Mouse (Mus musculus) heart, postnatal 36 days (tissue): ENCODE data around the gene Olfr286. TPM values are rescaled to one million over a fixed set of nuclear protein-coding genes. Genes with fewer than 3 reads are reported as not detected.

ENCODE experiments used
- DNase-seq, 2 experiments: peaks; one replicate each; pipeline ENCODE4 v3.0.0; 2021 to 2022
- intact Hi-C: fragments of 180-260 bp; cut with DNase I; formaldehyde crosslinking; loops from one replicate; pipeline ENCODE4 v1.15.1; 2025
- total RNA-seq, 2 experiments: library from RNA; stranded (reverse); gene quantifications; 2 replicates each; pipeline ENCODE4 v1.2.3; 2021

Olfr286 gene
- total RNA-seq, result not detected

DNA sequence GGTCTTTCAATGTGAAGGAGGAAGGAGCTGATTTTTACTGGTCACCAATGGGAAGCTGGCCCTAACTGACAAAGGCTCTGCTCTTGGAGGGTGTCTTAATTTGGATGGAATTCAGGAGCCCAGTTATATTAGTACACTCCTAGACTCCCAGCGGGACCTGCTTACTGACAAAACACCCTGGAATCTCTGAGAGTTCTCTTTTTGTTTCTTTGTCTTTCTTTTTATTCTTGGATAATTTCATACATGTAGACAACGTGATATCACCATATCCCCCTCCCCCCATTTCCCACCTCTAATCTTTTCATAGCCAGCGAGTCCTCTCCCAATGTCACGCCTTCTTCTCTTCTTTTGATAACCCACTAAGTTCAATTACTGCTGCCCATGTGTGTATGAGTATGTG lies at the start of gene Olfr286:
Gene Olfr286 (minus strand): TSS at position 101 of the 400 bp plus-strand sequence.
- no peak for DNase-seq
- intact Hi-C loops, result no loop called here

DNA sequence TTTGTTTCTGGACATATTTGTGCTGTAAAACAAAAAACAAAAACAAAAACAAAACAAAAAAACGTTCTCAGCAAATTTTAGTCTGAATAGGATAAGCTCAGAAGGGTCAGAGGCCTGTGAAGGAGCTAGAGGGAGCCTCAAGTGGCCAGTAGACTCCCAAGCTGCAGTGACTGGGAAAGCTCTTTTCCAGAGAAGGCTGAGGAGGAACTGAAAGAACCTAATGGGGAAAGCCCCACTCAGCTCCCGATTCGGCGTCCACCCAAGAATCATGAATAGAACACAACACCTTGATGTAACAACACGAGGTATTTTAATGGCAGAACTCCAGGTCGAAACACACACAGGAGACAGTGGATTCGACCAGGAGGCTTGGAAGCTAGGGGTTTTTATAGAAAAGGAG lies 23.5 kb upstream of the Olfr286 start:
- DNase-seq, result no peak
- intact Hi-C loops, result no loop called here

DNA sequence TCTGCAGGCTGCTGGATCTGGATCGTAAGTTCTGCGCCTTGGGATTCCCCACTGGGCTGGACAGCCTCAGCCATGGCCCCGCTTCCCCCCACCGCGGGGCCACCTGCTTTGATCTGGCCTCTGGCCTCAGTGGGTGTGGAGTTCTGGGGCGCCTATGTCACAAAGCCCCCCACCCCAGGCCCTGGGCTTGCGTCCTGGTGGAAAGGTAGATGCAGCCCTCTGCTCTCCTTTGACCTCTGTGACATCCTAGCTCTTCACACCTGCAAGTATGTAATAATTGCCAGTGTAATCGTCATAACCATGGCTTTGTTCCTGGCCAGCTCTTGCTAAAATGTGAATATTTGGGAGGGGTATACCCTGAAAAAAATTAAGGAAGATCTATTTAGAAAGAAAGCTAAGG lies 22.9 kb upstream of the Olfr286 start, which contains the start of gene H1fnt:
Gene H1fnt (minus strand): TSS at position 101 of the 400 bp plus-strand sequence.
- no peak for DNase-seq
- intact Hi-C loops, result no loop called here

DNA sequence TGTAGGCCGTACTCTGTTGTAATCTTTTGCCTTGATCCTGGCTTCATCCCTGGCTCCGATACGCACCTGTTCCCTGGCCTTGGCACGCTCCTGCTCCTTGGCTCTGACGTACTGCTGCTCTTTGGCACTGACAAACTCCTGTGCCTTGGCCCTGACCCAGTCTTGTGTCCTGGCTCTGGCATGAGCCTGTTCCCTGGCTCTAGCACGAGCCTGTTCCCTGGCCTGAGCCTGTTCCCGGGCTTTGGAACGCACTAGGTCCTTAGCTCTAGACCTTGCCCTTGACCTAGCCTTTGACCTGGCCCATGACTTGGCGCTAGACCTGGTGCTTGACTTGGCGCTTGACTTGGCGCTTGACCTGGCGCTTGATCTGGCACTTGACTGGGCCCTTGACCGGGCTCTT lies 22.0 kb upstream of the Olfr286 start:
- intact Hi-C loops, result no loop called here
- DNase-seq, result no peak

DNA sequence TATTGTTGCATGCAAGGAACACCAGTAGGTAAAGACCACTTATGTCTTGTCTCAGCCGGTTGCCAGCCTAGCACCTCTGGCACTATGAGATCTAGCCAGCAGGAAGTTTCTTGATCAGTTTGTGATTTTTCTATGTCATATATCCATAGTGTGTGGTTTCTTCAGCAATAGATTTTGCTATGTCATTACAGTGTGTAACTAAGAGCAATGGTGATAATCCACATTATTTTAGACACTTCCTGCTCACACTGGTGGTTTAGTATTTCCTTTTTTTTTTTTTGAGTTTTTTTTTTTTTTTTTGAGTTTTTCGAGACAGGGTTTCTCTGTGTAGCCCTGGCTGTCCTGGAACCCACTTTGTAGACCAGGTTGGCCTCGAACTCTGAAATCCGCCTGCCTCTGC lies 1.2 kb upstream of the Olfr286 start:
- DNase-seq, result no peak
- intact Hi-C loops, result no loop called here

DNA sequence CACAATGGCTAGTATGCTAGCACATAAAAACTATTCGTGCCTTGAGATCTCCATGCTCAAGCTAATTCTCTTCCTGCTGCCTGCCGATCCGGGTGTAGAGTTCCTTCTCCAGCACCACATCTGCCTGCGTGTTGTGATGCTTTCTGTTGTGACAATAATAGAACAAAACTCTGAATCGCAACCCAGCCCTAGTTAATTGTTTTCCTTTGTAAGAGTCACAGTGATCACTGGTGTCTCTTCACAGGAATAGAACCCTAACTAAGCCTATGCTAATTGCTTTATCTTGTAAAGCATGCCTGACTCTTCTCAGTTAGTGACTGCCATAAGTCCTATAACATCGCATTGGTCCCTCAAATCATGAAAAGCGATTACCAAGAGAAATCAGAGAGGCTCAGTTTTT lies 8.2 kb downstream of the Olfr286 start:
- DNase-seq, result no peak
- intact Hi-C loops, result no loop called here

DNA sequence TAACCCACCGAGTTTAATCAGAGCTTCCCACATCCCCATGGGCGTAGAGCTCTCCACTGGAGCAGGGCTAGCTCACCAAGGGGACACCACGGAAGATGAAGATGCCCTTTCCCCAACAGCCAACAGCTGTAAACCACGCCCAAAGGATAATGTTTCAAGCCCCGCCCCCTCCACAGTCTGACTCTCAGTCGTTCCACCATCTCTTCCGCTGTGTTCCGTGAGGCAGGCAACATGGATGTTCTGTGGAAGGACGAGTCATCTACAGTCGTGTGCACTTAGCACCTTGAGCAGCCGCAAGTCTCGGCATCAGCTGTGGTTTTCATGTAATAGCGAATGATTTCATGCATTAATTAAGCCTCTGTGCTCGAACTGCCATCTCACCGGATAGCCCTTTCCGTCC lies 8.6 kb downstream of the Olfr286 start:
- no peak for DNase-seq
- intact Hi-C loops, result no loop called here

DNA sequence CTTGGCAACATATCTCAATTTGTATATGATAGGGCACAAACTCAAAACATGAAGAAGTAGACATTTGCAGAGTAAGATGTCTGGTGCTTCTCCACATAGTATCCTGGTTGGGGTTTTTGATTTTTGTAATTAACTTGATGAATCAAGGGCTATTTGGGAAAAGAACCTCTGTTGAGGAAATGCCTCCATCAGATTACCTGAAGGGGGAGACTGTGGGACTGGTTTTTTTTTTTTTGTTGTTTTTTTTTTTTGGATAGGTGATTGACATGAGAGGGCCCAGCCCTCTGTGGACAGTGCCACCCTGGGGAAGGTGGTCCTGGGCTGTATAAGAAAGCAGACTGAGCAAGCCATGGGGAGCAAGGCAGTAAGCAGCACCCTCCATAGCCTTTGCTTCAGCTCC lies 11.9 kb downstream of the Olfr286 start:
- no peak for DNase-seq
- intact Hi-C loops, result no loop called here

DNA sequence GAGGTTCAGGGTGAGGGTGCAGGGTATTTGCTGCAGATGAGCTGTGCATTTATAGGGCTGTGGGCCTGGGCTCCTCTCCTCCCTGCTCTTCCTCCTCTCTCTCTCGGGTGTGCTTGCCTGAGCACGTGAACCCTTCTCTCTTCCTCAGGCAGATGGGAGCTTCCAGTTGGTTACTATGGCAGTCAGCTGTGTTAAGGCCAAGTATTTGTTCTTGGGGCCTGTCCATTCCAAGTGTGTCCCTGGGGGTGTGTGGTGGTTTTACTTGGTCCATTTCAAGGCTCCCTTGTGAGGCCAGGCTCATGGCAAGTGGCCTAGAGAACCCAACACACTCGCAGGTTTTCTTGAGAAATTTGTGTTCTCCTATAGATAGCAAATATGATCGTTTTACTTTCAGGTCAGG lies 13.4 kb downstream of the Olfr286 start, which contains the start of the genes Gm44579 and Olfr287:
Gene Gm44579 (minus strand): TSS at position 101 of the 400 bp plus-strand sequence.
Gene Olfr287 (minus strand): TSS at position 180 of the 400 bp plus-strand sequence.
- intact Hi-C loops, result no loop called here
- no peak for DNase-seq

DNA sequence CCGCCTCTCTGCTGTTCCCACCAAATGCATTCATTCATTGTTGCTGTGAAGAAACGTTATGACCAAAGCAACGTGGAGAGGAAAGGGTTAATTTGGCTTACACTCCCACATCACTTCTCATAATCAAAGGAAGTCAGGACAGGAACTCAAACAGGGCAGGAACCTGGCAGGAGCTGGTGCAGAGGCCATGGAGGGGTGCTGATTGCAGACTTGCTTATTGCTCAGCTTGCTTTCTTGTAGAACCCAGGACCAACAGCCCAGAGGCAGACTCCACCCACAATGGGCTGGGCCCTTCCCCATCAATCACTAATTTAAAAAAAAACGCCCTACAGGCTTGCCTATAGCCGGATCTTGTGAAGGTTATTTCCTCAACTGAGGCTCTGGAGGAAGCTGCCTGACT lies 20.1 kb downstream of the Olfr286 start:
- no peak for DNase-seq
- intact Hi-C loops, result no loop called here

DNA sequence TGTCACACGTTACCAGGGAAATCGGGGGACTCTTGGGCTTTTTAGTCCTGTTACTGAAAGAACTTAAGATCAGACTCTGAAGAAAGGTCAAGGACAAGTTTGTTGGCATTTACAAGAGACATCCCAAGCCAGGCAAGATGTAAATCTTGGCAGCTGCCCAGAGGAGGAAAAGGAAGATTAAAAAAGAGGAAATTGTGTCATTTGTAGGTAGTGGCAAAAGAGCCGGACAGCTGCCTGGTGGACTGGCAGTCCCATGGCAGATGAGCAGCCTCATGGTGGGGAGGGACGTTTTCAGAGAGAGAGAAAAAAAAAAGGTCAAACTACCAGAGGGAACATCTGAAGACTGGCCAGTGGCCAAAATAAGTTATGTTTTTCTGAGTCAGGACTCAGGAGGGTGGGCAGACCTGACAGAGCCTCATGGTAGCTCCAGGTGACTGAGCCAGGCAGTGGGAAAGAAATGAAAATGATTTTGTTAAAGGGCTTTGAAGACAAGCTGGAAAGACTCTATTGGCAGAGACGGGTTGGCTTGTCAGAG lies 20.8 kb downstream of the Olfr286 start:
- intact Hi-C loops, result no loop called here
- DNase-seq, result no peak

DNA sequence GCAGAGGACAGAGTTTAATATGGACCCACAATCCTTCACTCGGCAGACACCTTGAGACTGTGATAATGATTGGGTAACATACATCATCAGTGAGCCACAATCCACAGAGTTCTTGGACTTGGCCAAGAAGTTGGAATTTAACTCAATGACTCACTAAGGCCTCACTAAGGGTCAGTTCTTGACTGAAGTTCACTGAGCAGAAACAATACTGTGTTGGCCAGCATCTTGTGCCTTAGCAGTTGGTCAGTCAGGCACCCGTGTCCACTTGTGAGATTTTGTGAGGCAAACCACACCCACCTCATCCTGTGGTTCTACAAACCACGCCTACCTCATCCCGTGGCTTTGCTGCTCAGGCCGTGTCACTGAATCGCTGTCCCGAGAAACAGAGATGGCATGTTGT lies 24.6 kb downstream of the Olfr286 start:
- intact Hi-C loops, result no loop called here
- no peak for DNase-seq

DNA sequence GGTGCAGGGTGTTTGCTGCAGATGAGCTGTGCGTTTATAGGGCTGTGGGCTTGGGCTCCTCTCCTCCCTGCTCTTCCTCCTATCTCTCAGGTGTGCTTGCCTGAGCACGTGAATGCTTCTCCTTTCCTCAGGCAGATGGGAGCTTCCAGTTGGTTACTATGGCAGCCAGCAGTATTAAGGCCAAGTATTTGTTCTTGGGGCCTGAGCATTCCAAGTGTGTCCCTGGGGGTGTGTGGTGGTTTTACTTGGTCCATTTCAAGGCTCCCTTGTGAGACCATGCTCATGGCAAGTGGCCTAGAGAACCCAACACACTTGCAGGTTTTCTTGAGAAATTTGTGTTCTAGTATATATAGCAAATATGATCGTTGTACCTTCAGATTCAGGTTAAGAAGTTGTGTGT lies 38.8 kb downstream of the Olfr286 start, which contains the start of gene Olfr288:
Gene Olfr288 (minus strand): TSS at position 101 of the 400 bp plus-strand sequence.
- intact Hi-C loops, result no loop called here
- no peak for DNase-seq

DNA sequence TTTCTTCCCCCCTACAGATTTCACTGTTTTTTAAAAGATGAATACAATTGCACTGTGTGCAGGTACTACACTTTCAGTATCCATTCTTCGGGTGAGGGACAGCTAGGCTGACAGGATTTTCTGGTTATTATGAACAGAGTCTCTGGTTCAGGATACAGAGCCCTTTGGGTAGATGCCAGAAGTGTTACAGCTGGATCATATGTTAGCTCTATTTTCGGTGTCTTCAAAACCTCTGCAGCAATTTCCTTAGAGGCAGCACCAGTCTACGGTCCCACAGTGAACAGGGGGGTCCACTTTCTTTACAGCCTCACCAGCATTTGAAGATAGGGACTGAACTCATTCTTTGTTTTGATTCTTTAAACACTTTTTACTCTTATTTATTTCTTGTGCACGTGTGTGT lies 49.8 kb downstream of the Olfr286 start:
- DNase-seq, result no peak
- intact Hi-C loops, result no loop called here

DNA sequence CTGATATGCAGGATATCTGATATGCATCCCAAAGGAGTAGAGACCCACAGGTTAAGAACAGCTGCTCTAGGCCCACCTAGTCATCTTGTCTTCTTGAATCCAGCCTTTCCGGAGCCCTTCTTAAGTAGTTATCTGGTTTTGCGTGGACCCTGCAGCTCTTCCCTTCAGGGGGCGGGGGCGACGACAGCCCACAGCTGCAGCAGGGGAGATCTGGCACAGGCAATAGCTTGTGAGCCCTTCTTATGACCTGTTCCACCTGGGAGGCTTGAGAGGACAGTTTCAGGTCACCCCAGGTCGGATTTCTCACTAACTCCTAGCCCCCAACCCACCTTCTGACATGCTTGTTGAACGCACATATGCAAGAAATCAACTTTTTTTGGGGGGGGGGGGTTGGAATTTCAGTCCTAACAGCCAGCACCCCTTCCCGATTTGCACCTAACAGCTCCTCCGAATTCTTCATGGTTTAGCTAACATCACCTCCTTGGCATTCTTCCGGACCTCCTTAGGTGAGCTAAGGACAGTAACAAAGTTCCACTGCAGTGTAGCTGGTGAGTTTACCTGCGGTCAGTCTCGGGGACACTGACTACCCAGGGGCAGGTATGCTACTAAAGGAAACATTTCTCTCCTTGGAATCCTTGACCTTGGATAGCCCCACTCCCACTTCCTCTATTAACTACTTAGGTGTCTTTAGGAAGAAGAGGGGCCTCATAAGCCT lies 52.2 kb downstream of the Olfr286 start:
- intact Hi-C loops, result loop anchor here (2.0 kb wide), 2 partner anchors 207 to 323 kb away; no protein-coding TSS in a partner anchor
- DNase-seq, result no peak

DNA sequence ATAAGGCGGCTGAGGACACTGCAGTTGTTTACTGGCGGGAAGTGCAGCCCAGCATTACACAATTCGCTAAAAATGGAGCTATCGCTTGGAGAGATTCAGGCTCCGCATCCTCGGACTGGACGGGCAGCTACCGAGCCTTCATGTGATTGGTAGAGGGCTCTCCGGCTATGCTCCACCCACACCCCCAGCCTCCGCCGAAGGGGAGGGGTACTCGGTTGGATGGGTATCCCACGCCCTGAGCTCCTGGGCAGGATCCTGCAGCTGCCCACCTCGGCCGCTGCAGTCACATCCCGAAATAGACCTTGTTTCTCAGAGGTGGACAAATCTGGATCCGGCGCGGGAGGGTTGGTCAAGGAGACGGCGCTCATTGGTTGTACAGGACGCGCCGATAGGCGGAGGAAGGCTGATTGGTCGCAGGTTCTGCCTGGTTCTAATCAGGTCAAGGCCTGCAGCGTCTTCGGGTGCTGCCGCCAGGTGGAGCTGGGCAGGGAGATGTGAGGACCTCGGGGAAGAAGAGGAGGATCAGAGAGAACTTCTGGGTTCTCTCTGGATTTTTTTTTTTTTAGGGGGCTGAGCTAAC lies 53.0 kb downstream of the Olfr286 start:
- peak; percentile 87 to 93 for DNase-seq
- intact Hi-C loops, result loop anchor here (2.0 kb wide), 1 partner anchor 324 kb away; no protein-coding TSS in a partner anchor

DNA sequence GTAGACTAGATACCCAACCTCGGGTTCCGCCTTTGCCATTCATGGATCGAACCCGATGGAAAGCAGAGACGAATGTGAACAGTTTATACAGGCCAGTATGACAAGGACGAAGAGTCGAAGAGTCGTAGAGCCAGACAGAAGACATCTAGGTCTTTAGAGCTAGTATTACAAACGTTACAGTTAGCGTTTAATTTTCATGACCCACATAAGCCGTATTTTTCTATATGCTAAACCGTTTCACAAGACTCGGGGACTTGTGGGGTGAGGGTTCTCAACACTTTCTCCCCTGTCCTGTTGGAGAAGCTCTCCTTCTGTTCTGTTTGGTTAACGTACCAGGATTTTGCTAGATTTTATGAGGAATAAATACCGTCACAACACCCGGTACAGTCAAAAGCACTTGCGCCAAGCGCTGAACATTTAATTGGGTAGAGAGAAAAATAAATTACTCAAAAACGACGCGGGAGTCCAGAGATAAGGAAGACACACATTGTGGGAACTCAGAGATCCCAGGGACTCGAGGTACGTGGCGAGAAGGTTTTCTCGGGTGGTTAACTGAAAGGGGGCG lies 53.6 kb downstream of the Olfr286 start:
- intact Hi-C loops, result loop anchor here (2.0 kb wide), 1 partner anchor 324 kb away; no protein-coding TSS in a partner anchor
- no peak for DNase-seq

DNA sequence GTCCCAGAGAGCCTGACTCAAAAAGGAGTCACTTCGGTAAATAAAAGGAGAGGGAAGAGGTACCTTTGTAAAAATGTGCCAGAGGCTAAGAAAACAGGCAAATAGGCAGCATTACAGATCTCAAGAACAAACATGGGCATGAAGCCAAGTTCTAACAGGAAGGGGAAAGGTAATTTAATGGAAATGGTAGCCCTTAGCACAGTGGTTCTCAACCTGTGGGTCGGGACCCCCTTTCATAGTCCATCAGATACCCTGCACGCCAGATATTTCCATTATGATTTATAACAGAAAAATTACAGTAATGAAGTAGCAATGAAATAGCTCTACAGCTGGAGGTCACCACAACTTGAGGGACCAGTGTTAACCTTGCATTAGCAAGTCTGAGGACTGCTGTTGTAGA lies 56.9 kb downstream of the Olfr286 start:
- no peak for DNase-seq
- intact Hi-C loops, result no loop called here
